Mouse (Mus musculus): Measurements from ENCODE around the gene Crip1. TPM values are rescaled to one million over a fixed set of nuclear protein-coding genes. Genes with fewer than 3 reads are reported as not detected.

Gene Crip1
- 63.5 and 72.1 TPM in 2 replicates for polyA plus RNA-seq (2014; fragmentation: Nextera tagmentation; extraction: Ambion mirVana)

DNA sequence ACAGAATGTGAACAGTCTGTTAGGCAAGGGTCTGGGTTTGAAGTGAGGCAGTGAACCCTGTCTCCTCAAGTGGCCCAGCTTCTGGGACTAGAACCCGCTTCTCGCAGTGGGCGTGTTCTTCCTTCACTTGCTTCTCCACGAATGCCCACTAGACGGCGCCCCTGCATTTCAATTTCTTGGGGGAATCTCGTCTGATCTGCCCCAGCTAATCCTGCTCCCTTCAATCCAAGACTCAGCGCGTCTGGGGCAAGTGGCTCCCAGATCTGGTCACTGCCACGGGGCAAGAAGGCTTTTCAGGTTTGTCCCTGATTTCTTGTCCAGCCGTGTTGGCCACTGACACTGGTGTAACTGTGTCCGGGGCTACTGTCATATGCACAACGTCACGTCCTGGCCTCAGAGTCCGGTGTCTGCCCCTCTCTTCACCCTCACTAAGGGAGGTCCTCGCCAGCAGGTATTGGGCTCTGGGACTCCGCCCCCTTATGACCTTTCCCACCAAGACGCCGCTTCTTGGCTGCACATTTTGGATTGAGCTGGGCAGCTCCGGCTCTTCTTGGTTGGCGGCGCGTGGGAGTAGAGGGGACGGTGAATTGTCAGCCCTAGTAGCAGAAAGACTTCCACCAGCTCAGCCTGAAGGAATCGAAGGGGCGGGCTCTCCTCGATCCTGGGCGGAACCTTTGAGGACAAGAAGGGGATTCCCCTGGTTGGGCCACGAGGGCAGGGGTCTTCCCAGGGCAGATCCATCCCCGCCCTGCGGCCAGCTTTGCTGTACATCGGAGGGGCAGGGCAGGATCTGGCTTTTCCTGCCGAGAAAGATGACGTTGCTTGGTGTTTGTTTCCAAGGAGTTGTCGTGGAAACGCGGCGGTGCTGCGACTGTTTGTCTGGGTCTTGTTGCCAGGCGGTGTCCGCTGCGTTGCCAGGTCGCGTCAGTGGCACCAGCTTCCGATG lies at the start of gene Crip1:
Gene Crip1, plus strand, starts transcription at position 205 of the 946 bp plus-strand sequence.
- Histone ChIP-seq H3K4me2 (ENCODE audit: low read depth, low read length) (peak within 1 kb of the TSS; percentile 20; the same call in 1 of the 2 replicates), H3K36me3 (replicated peaks; ENCODE audit: control insufficient read depth, insufficient read depth, low read depth, low read length) (no peaks in the 10 kb centered on the region), H3K9ac (replicated peaks; ENCODE audit: low read length) (no peak within 1 kb of the TSS), H3K4me1 (ENCODE audit: control insufficient read depth, insufficient read depth, low read length) (peaks cover 4% of the 10 kb centered on the region), H3K27ac (replicated peaks; ENCODE audit: low read depth, low read length) (no peak within 1 kb of the TSS), H3K9me3 (replicated peaks; ENCODE audit: control insufficient read depth, low read length) (no peaks in the 10 kb centered on the region), H3K4me3 (ENCODE audit: low read depth, low read length) (0 out of 2 replicates have a peak within 1 kb of the TSS, but pooled peaks have one; percentile 5), H3K27me3 (ENCODE audit: control insufficient read depth, insufficient read depth, low read length) (peaks cover 15% of the 10 kb centered on the region)
- ATAC-seq (replicated peaks; ENCODE audit: insufficient number of reproducible peaks, low FRiP score, low TSS enrichment, low read depth) = no peak
- peak; percentile 83 for DNase-seq (ENCODE audit: low spot score)
- WGBS = 6% methylated on average over 45 of the region's 45 CpGs

DNA sequence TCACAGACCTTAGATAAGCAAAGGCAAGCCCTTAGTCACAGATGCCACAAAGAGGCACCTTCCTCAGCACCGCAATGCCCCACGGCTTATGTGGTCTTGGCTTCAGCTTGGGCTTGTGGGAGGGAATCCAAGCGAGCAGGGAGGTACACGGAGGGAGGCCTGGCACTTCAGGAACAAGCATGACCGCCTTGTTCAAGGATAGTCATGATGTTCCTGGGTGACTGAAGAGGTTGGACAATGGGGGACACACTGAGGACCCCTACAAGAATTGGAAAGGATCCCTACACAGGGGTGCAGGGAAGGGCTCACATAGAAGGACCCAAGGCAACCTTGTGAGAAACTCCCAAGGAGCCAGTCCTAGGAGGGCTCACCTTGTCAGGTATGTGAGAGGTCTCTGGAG lies 49.1 kb upstream of the Crip1 start:
- Histone ChIP-seq H3K36me3 (replicated peaks; ENCODE audit: control insufficient read depth, insufficient read depth, low read depth, low read length) (no peaks in the 10 kb centered on the region), H3K4me2 (ENCODE audit: low read depth, low read length) (peak overlapping the region; percentile 79), H3K9me3 (replicated peaks; ENCODE audit: control insufficient read depth, low read length) (no peaks in the 10 kb centered on the region), H3K27me3 (ENCODE audit: control insufficient read depth, insufficient read depth, low read length) (no peaks in the 10 kb centered on the region), H3K9ac (replicated peaks; ENCODE audit: low read length) (no peak overlapping the region), H3K4me3 (ENCODE audit: low read depth, low read length) (no peak overlapping the region), H3K27ac (replicated peaks; ENCODE audit: low read depth, low read length) (no peak overlapping the region), H3K4me1 (ENCODE audit: control insufficient read depth, insufficient read depth, low read length) (peaks cover 3% of the 10 kb centered on the region)
- DNase-seq (ENCODE audit: low spot score) (no peak), ATAC-seq (replicated peaks; ENCODE audit: insufficient number of reproducible peaks, low FRiP score, low TSS enrichment, low read depth) (no peak)
- 89% methylated on average over 5 of the region's 5 CpGs for WGBS

DNA sequence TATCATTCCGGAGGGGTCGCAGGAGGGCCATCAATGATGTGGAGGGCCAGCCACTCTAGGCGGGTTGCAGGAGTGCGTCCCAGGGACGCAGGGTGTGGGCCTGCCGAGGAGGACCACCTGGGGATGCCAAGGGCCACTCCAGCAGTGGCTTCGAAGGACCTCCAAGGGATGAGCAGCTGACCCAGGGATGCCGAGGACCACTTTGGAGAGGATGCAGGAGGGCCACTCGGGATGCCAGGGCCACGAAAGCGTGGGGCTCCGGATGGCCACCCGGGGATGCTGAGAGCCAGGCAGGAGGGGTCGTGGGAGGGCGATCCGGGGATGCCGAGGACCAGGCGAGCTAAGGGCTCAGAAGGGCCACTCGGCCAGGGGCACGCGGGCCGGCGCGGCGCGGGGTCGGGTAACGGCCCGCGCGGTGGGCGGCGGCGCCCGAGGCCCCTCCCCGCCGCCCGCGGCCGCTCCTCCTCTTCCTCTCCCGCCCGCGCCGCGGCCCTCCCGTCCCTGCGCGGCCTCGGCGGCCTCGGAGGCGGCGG lies 48.3 kb upstream of the Crip1 start, which contains the start of gene Mta1:
Gene Mta1, plus strand, starts transcription at position 530 of the 533 bp plus-strand sequence.
- WGBS = 2% methylated on average over 26 of the region's 53 CpGs
- peaks cover 3% of the 10 kb centered on the region for H3K4me1 ChIP-seq (ENCODE audit: control insufficient read depth, insufficient read depth, low read length)
- peak within 1 kb of the TSS; percentile 83 for H3K27ac ChIP-seq (replicated peaks; ENCODE audit: low read depth, low read length)
- DNase-seq (ENCODE audit: low spot score) = peak; percentile 83
- no peaks in the 10 kb centered on the region for H3K36me3 ChIP-seq (replicated peaks; ENCODE audit: control insufficient read depth, insufficient read depth, low read depth, low read length)
- H3K9me3 ChIP-seq (replicated peaks; ENCODE audit: control insufficient read depth, low read length) = no peaks in the 10 kb centered on the region
- H3K27me3 ChIP-seq (ENCODE audit: control insufficient read depth, insufficient read depth, low read length) = no peaks in the 10 kb centered on the region
- ATAC-seq (replicated peaks; ENCODE audit: insufficient number of reproducible peaks, low FRiP score, low TSS enrichment, low read depth) = peak; percentile 55
- peak within 1 kb of the TSS; percentile 99 for H3K9ac ChIP-seq (replicated peaks; ENCODE audit: low read length)
- peak within 1 kb of the TSS; percentile 100 for H3K4me3 ChIP-seq (ENCODE audit: low read depth, low read length)
- H3K4me2 ChIP-seq (ENCODE audit: low read depth, low read length) = peak within 1 kb of the TSS; percentile 91

DNA sequence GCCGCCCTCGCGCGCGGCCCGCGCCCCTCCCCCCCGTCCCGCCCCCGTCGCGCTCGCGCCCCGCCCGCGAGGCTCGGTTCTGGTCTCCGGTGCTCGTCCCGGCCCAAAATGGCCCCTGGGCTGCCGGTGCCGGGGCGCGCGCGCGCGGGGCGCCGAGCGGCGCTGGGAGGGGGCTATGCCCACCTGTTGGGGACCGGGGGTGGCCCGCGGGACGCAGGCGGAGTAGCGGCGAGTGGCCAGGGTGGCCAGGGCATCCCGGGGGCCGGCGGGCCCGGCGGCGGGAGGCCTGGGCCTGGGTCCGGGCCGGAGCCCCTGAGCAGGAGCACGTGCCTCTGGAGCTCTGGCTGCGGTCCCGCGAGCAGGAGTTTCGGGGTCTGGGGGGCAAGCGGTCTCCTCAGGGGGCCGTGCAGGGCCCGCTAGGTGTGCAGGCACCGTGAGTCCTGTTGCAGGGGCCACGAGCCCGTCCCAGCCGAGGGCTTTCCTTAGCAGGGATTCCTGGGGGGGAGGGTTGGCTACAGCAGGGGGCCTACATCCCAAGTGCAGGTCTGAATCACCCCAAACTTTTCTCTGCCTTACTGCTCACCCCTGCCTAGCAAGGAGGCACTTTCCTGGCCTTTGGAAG lies 47.5 kb upstream of the Crip1 start:
- Histone ChIP-seq H3K4me3 (ENCODE audit: low read depth, low read length) (peak overlapping the region; percentile 100), H3K4me2 (ENCODE audit: low read depth, low read length) (peak overlapping the region; percentile 91), H3K36me3 (replicated peaks; ENCODE audit: control insufficient read depth, insufficient read depth, low read depth, low read length) (no peaks in the 10 kb centered on the region), H3K27ac (replicated peaks; ENCODE audit: low read depth, low read length) (peak overlapping the region; percentile 83), H3K9me3 (replicated peaks; ENCODE audit: control insufficient read depth, low read length) (no peaks in the 10 kb centered on the region), H3K9ac (replicated peaks; ENCODE audit: low read length) (peak overlapping the region; percentile 99), H3K4me1 (ENCODE audit: control insufficient read depth, insufficient read depth, low read length) (peaks cover 3% of the 10 kb centered on the region), H3K27me3 (ENCODE audit: control insufficient read depth, insufficient read depth, low read length) (no peaks in the 10 kb centered on the region)
- DNase-seq (ENCODE audit: low spot score) (peak; percentile 12), ATAC-seq (replicated peaks; ENCODE audit: insufficient number of reproducible peaks, low FRiP score, low TSS enrichment, low read depth) (peak; percentile 31; the same call in 1 of the 2 replicates)
- WGBS = 0% methylated on average over 29 of the region's 60 CpGs

DNA sequence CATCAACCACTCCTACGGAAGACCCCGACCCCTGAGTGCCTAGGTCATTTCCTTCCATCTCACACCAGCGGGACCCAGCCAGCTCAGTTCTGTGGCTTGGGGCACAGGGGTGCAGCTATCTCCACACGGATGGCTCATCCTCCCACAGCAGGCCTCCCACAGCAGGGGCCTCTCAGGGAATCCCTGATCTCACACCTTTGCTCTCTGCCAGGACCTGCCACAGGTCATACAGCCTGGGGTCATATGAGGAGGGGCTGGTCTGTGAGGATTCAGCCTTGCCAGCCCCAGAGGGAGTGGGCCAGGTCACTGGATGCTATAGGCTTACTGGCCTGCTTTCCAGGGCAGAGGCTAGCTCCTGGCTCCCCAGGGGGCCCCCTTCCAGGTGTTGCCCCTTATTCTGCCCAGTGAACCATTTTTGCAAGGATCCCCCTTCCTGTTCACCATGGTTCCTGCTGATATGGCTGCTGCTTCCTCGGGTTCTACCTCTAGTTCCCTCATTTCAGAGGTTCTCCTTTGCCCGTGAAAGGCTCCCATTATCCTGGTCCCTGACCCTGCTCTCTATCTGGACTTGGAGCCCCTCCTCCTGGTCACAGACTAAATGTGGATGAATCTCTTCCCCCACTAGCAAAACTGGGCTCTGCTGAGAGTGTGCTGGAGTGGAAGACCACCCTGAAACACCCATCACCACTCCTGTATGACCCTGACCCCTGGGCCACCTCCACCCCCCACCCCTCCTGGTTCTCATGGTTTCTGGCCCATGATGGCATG lies 46.5 kb upstream of the Crip1 start:
- WGBS = 29% methylated on average over 6 of the region's 6 CpGs

DNA sequence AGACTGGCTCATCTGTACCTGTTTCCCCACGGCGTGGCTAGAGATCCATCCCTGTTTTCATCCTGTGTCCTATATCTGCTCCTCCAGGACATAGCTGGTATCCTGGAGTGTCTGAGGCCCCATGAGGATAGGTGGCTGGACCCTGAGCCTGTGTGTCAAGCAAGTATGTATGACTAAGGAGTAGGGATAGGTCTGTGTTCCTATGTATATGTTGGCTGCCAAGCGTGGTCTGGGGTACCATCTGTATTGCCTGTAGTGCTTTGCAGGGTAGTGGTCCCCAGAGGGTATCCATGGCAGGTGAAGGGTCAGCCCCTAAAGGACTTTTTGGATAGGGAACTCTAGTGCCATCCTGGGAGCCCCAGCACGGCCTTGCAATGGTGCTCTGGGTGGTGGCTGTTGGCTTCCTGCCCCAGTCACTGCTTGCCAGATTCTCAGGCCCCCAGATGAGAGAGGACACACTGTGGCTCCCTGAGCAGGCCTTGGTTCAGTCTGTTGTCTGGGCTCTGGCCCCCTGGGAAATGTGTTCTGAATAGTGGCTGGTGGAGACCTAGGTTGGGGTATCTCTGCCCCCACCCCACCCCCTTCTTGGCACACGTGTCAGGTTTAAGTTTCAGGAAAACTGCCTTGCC lies 45.6 kb upstream of the Crip1 start:
- Histone ChIP-seq H3K4me3 (ENCODE audit: low read depth, low read length) (no peak overlapping the region), H3K9ac (replicated peaks; ENCODE audit: low read length) (no peak overlapping the region; the same call in 1 of the 2 replicates), H3K4me2 (ENCODE audit: low read depth, low read length) (no peak overlapping the region), H3K9me3 (replicated peaks; ENCODE audit: control insufficient read depth, low read length) (no peaks in the 10 kb centered on the region), H3K27ac (replicated peaks; ENCODE audit: low read depth, low read length) (no peak overlapping the region), H3K36me3 (replicated peaks; ENCODE audit: control insufficient read depth, insufficient read depth, low read depth, low read length) (no peaks in the 10 kb centered on the region; the same call in 1 of the 2 replicates), H3K27me3 (ENCODE audit: control insufficient read depth, insufficient read depth, low read length) (no peaks in the 10 kb centered on the region), H3K4me1 (ENCODE audit: control insufficient read depth, insufficient read depth, low read length) (peaks cover 3% of the 10 kb centered on the region)
- ATAC-seq (replicated peaks; ENCODE audit: insufficient number of reproducible peaks, low FRiP score, low TSS enrichment, low read depth) = no peak
- no peak for DNase-seq (ENCODE audit: low spot score)
- 82% methylated on average over 5 of the region's 5 CpGs for WGBS

More for the DNA sequence above, 46.5 kb upstream of the Crip1 start:
- H3K27ac ChIP-seq (replicated peaks; ENCODE audit: low read depth, low read length) = no peak overlapping the region
- H3K4me3 ChIP-seq (ENCODE audit: low read depth, low read length) = peak overlapping the region; percentile 100
- H3K4me1 ChIP-seq (ENCODE audit: control insufficient read depth, insufficient read depth, low read length) = peaks cover 3% of the 10 kb centered on the region
- H3K9me3 ChIP-seq (replicated peaks; ENCODE audit: control insufficient read depth, low read length) = no peaks in the 10 kb centered on the region
- peak overlapping the region; percentile 91 for H3K4me2 ChIP-seq (ENCODE audit: low read depth, low read length)
- peak overlapping the region; percentile 99 for H3K9ac ChIP-seq (replicated peaks; ENCODE audit: low read length)
- ATAC-seq (replicated peaks; ENCODE audit: insufficient number of reproducible peaks, low FRiP score, low TSS enrichment, low read depth) = no peak
- no peaks in the 10 kb centered on the region; the same call in 1 of the 2 replicates for H3K36me3 ChIP-seq (replicated peaks; ENCODE audit: control insufficient read depth, insufficient read depth, low read depth, low read length)
- no peaks in the 10 kb centered on the region for H3K27me3 ChIP-seq (ENCODE audit: control insufficient read depth, insufficient read depth, low read length)
- DNase-seq (ENCODE audit: low spot score) = no peak
